Mouse (Mus musculus) E14TG2a.4 (cell line): Measurements from ENCODE around the gene 9930111J21Rik1.
"Not testable (repeated sequence)": the region's sequence is repeated elsewhere in the genome, so short reads cannot be mapped to it uniquely, and the experiment has no call there.

Source experiments
- H3K27me3 ChIP-seq: 2 replicates; pipeline ENCODE4 v1.6.1; 2014; ENCODE audit warnings: low read length, control low read depth; ENCODE audit not compliant: insufficient read depth
- H3K36me3 ChIP-seq: 2 replicates; pipeline ENCODE4 v1.6.1; 2014; ENCODE audit warnings: low read length, control low read depth; ENCODE audit not compliant: insufficient read depth
- H3K4me1 ChIP-seq: replicated peaks from 2 replicates; pipeline ENCODE4 v1.6.1; 2014; ENCODE audit warnings: low read depth, low read length, control low read depth
- H3K4me3 ChIP-seq: replicated peaks from 2 replicates; pipeline ENCODE4 v1.5.1; 2014; ENCODE audit warnings: mild to moderate bottlenecking, low read length
- H3K9me3 ChIP-seq: 2 replicates; pipeline ENCODE4 v1.6.1; 2014; ENCODE audit warnings: low read length, control low read depth

9930111J21Rik1 gene

DNA sequence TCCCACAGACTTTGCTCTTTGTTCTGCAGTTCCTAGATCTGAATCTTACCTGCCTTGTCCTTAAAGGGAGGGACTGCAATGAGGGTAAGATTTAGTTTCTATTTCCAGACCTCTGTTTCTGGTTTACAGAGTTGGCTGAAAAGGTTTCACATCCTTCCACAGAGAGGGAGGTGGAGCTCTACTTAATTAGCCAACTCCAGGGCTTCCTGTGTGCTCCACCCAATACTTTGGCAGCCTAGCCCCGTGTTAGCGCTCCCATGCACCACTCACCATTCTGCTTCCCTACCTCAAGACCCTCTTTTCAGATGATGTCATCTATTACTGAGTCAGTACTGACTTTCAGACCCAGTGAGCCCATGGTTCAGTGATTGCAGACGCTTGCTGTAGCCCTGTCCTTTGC lies at the start of gene 9930111J21Rik1:
TSS of gene 9930111J21Rik1 (minus strand) at position 148 of the 400 bp plus-strand sequence.
- H3K9me3 ChIP-seq, H3K27me3 ChIP-seq, H3K36me3 ChIP-seq, H3K4me3 ChIP-seq, H3K4me1 ChIP-seq: not testable (repeated sequence)

DNA sequence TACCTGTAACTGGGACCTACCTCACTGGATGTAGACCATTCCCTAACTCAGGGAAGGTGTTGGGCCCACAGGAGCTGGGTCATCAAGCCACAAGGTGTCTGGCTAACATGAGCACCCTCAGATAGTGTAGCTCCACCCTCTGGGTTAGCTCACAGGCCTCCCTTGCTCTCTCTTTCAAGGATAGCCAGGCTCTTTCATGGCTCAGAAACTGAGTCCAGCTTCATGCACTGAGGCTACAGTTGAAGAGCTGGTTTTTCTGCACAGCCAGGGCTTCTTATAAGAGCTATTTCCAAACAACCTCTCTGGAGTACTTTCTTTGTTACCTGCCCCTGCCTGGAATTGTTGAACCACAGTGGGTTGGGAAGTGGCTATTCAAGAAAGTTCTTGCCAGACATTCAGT lies 32.9 kb upstream of the 9930111J21Rik1 start:
- not testable (repeated sequence) for H3K4me3 ChIP-seq, H3K36me3 ChIP-seq, H3K9me3 ChIP-seq, H3K4me1 ChIP-seq, H3K27me3 ChIP-seq

DNA sequence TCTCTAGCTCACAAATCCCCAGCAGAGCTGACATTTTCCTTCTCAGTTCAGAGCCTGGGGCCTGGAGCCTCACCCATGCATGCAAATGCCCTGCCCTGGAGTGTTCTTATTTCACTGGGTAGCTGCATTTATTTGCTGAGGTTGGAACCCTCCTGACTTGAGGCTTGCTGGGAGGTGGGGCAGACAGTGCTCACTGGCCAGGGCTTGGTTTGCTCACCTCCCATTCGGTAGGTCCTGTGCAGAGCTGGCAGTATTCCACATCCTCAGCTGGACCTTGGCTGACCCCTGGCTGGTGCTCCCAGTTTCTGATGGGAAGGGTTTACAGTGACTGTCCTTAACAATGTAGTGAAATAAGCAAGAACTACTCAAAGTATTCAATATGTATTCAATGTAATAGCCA lies 27.6 kb upstream of the 9930111J21Rik1 start:
- H3K4me1 ChIP-seq, H3K9me3 ChIP-seq, H3K36me3 ChIP-seq, H3K4me3 ChIP-seq, H3K27me3 ChIP-seq: not testable (repeated sequence)

DNA sequence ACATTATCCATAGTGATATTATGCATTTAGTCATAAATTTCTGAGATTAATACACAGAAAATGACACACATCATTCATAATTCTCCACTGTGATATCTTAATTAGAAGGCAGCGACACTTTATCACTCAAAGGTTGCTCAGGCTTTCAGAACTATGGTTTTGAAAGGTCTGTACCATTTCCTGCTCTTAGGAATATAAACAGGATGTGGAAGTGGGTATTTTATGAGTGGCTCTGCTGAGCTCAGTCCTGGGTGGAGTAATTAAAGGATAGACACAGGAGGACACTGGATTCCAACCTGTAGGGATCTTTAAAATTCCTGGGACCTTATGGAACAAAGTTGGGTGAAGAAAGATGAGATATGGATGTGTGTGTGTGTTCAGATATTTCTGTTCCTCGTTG lies 27.1 kb upstream of the 9930111J21Rik1 start:
- H3K4me3 ChIP-seq, H3K27me3 ChIP-seq, H3K36me3 ChIP-seq, H3K4me1 ChIP-seq, H3K9me3 ChIP-seq: not testable (repeated sequence)

DNA sequence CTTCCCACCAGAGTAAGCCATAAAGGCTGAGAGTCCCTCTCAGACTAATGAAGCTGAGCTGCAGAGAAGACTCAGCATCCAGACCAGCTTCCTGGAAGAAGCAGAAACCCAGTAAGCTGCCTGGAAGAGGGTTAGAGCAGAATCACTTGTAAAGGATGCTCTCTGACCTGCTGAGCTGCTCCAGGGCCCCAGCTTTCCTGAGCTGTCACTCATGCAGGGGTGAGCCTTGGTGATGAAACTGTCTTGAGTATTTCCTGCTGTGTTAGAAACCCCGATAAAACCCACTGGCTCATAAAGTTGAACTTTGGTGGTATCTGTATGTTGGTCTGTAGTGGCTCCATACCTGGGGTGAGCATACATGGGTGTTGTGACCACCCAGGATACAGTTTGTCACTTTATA lies 21.2 kb upstream of the 9930111J21Rik1 start:
- not testable (repeated sequence) for H3K4me1 ChIP-seq, H3K27me3 ChIP-seq, H3K36me3 ChIP-seq, H3K9me3 ChIP-seq, H3K4me3 ChIP-seq

DNA sequence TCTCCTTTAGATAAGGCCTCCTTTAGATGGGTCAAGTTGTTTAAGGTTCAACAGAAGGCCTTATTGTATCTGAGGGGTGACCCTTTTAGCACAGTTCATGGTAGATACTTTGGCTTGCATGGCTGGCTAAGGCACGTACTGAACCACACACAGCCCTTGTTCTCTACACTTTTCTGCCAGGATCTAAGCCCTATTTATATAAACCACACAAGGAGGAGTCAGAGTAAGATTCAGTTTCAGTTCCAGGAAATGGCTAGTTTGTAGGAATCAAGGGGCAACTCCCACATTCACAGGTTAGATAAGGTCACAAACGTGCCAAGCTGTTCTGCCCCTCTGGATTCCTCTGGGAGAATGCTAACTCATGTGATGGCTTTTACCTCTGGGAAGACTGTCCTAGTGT lies 14.8 kb upstream of the 9930111J21Rik1 start, which contains the start of gene Tgtp1:
TSS of gene Tgtp1 (minus strand) at position 155 of the 400 bp plus-strand sequence.
- not testable (repeated sequence) for H3K9me3 ChIP-seq, H3K4me3 ChIP-seq, H3K27me3 ChIP-seq, H3K36me3 ChIP-seq
- peaks cover 23% of the 10 kb centered on the region for H3K4me1 ChIP-seq

DNA sequence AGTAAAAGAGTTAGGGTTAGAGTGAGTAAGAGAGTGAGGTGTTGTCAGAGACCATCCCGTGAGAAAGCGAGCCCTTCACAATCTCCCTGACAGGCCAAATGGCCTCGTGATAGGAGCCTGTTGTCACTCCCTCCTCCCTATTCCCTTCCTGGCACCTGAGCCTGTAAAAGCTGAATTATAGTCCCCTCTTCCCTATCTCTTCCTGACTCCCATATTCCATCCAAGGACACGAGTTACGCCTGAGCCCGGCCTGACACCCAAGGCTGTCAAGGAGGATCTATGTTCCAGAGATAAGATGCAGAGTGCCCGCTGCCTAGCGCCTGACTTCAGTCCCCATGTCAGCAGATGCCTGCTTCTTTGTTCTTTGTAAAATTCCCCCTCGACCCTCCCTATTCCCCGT lies 14.1 kb upstream of the 9930111J21Rik1 start:
- not testable (repeated sequence) for H3K9me3 ChIP-seq, H3K36me3 ChIP-seq, H3K4me3 ChIP-seq, H3K27me3 ChIP-seq
- H3K4me1 ChIP-seq: peaks cover 23% of the 10 kb centered on the region

DNA sequence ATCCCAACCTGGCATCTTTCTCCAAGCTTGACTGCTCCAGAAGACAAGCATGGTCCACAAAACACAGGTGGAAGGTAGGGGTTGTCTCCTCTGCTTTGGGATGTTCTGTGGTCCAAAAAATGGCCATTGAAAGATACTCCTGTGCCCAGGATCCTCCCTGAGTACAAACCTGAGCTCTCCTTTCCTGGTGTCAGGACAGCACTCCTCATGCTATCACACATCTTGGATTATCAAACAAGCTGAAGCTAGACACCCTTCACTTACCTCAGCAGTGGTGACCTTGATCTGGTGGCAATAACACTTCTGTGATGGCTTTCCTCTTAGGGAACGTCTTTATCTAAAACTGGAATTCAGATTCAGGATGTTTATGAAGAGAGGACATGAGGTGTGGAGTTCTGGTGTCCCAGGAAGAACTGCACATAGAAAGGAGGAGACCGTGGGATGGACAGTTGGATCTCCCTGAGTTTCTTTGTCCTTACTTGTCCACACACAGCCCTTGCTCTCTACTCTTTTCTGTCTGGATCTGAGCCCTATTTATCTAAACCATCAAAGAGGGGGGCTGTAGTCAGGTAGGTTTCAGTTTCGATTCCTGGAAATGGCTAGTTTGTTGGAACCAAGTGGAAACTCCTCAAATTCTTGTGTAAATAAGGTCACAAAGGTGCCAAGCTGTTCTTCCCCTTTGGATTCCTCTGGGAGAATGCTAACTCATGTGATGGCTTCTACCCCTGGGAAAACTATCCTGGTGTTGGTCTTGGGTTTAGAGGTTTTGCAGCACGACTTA lies 12.7 kb upstream of the 9930111J21Rik1 start, which contains the start of gene Gm12185:
TSS of gene Gm12185 (minus strand) at position 487 of the 781 bp plus-strand sequence.
- H3K36me3 ChIP-seq, H3K27me3 ChIP-seq, H3K9me3 ChIP-seq, H3K4me3 ChIP-seq: not testable (repeated sequence)
- H3K4me1 ChIP-seq: peaks cover 23% of the 10 kb centered on the region

DNA sequence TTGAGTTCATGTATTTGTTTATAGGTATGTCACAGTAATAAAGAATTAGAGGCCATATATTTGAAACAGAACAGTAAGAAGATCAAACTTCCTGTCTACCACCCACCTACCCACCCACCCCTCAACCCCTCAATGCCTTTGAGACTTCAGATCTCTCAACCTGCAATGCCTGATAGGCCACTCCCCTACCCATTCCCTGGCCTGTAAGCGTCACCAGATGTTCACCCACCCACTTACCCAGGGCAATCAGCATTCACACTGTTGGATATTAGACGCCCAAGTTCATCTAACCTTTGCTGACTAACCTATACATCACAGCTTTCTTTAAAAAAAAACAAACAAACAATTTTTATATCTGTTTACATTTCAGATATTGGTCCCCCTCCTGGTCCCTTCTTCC lies 10.8 kb upstream of the 9930111J21Rik1 start:
- H3K9me3 ChIP-seq, H3K36me3 ChIP-seq, H3K4me3 ChIP-seq, H3K27me3 ChIP-seq: not testable (repeated sequence)
- H3K4me1 ChIP-seq: peaks cover 23% of the 10 kb centered on the region

DNA sequence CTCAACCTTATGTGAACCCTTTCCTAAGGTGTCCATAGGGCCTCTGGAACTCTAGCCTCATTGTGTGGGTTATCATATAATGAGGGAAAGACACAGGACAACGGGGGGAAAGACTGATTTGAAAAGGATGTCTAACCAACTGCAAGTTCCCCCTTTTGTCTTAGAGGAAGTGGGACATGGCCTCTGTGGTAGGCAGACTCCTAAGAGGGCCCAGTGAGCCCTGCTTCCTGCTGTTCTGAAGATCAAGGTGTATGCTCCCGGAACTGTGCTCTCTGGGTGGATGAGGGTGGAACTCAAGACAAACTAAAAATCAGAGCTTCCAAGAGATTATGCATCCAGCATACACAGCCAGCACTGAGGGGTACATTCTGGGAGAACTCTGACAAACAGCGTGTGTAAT lies 9.0 kb upstream of the 9930111J21Rik1 start:
- not testable (repeated sequence) for H3K4me3 ChIP-seq, H3K27me3 ChIP-seq, H3K9me3 ChIP-seq, H3K36me3 ChIP-seq
- peaks cover 10% of the 10 kb centered on the region for H3K4me1 ChIP-seq

DNA sequence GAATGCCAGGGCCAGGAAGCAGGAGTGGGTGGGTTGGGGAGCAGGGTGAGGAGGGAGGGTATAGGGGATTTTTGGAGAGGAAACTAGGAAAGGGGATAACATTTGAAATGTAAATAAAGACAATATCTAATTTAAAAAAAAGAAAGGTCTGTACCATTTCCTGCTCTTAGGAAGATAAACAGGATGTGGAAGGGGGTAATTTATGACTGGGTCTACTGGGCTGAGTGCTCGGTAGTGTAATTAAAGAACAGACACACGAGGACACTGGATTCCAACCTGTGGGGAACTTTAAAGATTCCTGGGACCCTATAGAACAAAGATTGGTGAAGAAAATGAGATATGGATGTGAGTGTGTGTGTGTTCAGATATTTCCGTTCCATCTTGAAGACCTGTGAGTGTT lies 3.6 kb upstream of the 9930111J21Rik1 start:
- not testable (repeated sequence) for H3K4me1 ChIP-seq, H3K9me3 ChIP-seq, H3K27me3 ChIP-seq, H3K4me3 ChIP-seq, H3K36me3 ChIP-seq

DNA sequence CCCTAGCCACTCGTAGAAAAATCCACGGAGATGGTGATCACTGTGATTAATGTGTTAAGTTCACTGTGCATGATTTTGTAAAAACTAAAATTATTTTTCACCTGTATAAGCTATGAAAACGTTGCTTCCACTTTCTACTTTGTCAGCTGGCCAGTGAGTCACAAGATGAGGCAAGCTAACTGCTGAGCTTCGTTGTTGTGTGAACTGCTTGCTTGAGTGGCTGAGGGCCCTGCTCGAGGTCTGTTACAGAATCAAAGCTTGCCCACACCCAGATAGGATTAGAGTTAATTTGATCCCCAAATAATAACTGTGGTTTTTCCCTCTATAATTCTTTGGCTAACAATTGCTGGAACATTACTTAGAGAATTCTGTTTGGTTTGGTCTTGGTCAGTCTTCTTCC lies 854 bp upstream of the 9930111J21Rik1 start:
- H3K4me3 ChIP-seq, H3K36me3 ChIP-seq, H3K27me3 ChIP-seq, H3K9me3 ChIP-seq, H3K4me1 ChIP-seq: not testable (repeated sequence)

DNA sequence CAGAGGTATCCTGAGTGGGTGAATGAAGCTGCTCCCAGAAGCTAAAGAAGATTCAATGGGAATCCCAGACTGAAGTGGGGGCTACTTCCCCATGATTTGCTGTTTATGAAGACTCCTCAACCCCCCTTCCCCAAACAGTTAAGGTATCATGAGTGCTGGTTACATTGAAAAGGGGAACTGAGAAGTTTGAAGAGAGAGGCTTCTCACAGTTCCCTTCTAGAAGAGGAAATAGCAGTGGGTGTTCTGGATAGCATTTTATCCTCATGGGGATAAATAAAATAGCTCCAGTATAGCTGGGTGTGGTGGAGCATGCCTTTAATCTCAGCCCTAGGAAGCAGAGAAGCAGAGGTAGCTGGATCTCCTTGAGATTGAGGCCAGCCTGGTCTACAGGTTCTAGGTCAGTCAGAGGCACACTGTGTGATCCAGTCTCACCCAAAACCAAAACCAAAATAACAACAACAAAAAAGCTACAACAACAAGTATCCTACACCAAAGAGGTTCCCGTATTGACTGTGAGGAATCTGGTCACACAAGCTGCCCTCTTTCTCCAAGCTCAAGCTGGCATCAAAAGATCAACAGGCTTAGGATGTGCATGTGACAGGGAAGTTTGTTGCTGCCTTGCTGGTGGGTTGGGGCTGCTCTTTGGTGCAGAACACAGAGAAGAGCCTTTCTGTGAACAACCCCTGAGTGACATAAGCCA lies 808 bp downstream of the 9930111J21Rik1 start, which contains the start of gene Olfr56:
TSS of gene Olfr56 (plus strand) at position 650 of the 700 bp plus-strand sequence.
- not testable (repeated sequence) for H3K4me1 ChIP-seq, H3K4me3 ChIP-seq, H3K9me3 ChIP-seq, H3K36me3 ChIP-seq, H3K27me3 ChIP-seq

DNA sequence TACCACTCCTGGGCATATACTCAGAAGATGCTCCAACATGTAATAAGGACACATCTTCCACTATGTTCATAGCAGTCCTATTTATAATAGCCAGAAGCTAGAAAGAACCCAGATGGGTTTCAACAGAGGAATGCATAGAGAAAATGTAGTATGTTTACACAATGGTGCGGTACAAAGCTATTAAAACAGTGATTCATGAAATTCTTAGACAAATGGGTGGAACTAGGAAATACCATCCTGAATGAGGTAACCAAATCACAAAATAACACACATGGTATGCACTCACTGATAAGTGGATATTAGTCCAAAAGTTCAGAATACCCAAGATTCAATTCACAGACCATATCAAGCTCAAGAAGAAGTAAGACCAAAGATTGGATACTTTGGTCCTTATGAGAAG lies 4.5 kb downstream of the 9930111J21Rik1 start:
- not testable (repeated sequence) for H3K9me3 ChIP-seq, H3K27me3 ChIP-seq, H3K36me3 ChIP-seq, H3K4me1 ChIP-seq, H3K4me3 ChIP-seq
